In the genomic region with DNA sequence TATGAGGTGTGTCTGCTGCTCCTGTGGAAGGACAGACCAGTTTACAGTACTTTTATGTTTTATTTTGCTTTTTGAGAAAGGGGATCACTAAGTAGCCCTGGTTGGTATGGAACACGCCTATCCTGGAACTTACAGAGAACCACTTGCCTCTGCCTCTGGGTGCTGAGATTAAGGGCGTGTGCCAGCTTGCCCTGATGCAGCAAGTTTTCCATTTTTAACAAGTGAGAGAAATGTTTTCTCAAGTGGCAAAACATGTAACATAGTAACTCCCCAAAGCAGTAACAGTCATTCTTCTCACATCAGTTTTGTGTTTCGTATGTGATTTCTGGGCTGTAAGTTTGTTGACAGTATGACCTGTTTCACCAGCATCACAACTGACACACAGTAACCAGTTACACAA, we compare ENCODE assay signal across 34 mouse cellular contexts. TPM values are rescaled to one million over a fixed set of nuclear protein-coding genes. Genes with fewer than 3 reads are reported as not detected.
"Had no signal": no experiment of that assay in that cellular context is flagged by ENCODE, and none has a peak within 500 bp of the region (broad histone marks: within the 10 kb centered on the region; RNA-seq: fewer than 3 reads in every experiment).

No protein-coding gene starts in this region.

- H3K9ac ChIP-seq: heart, embryonic 13.5 days; heart, embryonic 15.5 days; hindbrain, embryonic 12.5 days; hindbrain, embryonic 13.5 days; hindbrain, embryonic 14.5 days; hindbrain, embryonic 15.5 days; intestine, embryonic 15.5 days; kidney, embryonic 15.5 days had no signal

- H3K4me1 ChIP-seq: heart, embryonic 13.5 days; heart, embryonic 15.5 days; hindbrain, embryonic 10.5 days; hindbrain, embryonic 12.5 days; hindbrain, embryonic 13.5 days; hindbrain, embryonic 15.5 days; intestine, embryonic 15.5 days; kidney, embryonic 15.5 days had no signal

- H3K4me2 ChIP-seq: heart, embryonic 11.5 days; heart, embryonic 13.5 days; heart, embryonic 15.5 days; hindbrain, embryonic 12.5 days; hindbrain, embryonic 13.5 days; hindbrain, embryonic 14.5 days; hindbrain, embryonic 15.5 days; intestine, embryonic 15.5 days; kidney, embryonic 15.5 days had no signal

- H3K4me3 ChIP-seq: heart, embryonic 13.5 days; heart, embryonic 15.5 days; hindbrain, embryonic 10.5 days; hindbrain, embryonic 12.5 days; hindbrain, embryonic 13.5 days; hindbrain, embryonic 15.5 days; intestine, embryonic 15.5 days; kidney, embryonic 15.5 days; layer of hippocampus, adult 2 months; left cerebral cortex, adult 2 months had no signal

- H3K9me3 ChIP-seq: heart, embryonic 13.5 days; heart, embryonic 15.5 days; hindbrain, embryonic 10.5 days; hindbrain, embryonic 12.5 days; hindbrain, embryonic 13.5 days; hindbrain, embryonic 15.5 days; intestine, embryonic 15.5 days; kidney, embryonic 15.5 days had no signal

- ATAC-seq: hindbrain, embryonic 16.5 days; hindbrain, postnatal 0 days; inflammation-experienced regulatory T-cells, adult 6 months; intestine, embryonic 15.5 days; intestine, embryonic 16.5 days; intestine, postnatal 0 days had no signal

- DNase-seq: heart, postnatal 10 days; heart, postnatal 14 days; heart, postnatal 36 days; kidney, adult 11 months; kidney, adult 18-20 months; kidney, adult 2 months; kidney, adult 8-10 months; kidney, adult 9 months; kidney, postnatal 10 days; kidney, postnatal 14 days; kidney, postnatal 25 days; kidney, postnatal 36 days; kidney, postnatal 4 days; layer of hippocampus, adult 9-11 months; layer of hippocampus, postnatal 36 days had no signal

- H3K36me3 ChIP-seq: heart, embryonic 13.5 days; heart, embryonic 15.5 days; hindbrain, embryonic 10.5 days; hindbrain, embryonic 12.5 days; hindbrain, embryonic 13.5 days; hindbrain, embryonic 15.5 days; intestine, embryonic 15.5 days; kidney, embryonic 15.5 days had no signal

- H3K27ac ChIP-seq: heart, embryonic 13.5 days; heart, embryonic 15.5 days; hindbrain, embryonic 10.5 days; hindbrain, embryonic 12.5 days; hindbrain, embryonic 13.5 days; hindbrain, embryonic 14.5 days; hindbrain, embryonic 15.5 days; hindbrain, postnatal 0 days; intestine, embryonic 15.5 days; kidney, embryonic 15.5 days; kidney, postnatal 0 days; layer of hippocampus, adult 2 months; left cerebral cortex, adult 2 months had no signal

- H3K27me3 ChIP-seq: hindbrain, embryonic 12.5 days; hindbrain, embryonic 13.5 days; hindbrain, embryonic 15.5 days; intestine, embryonic 15.5 days had no signal

RNA-seq across cellular contexts. Expression of a gene that starts 46.8 kb away (rescaled TPM):
- total RNA-seq: hematopoietic stem cell, adult 5-6 weeks had no signal
- polyA plus RNA-seq: inflammation-experienced regulatory T-cells, adult 6 months had no signal

RNA-seq across cellular contexts. Expression of a gene that starts 50.8 kb away (rescaled TPM):
- polyA plus RNA-seq: inflammation-experienced regulatory T-cells, adult 6 months had no signal
